Mouse (Mus musculus) MEL-GATA-1-ER (cell line): ENCODE data around the gene Foxp4.
"Not testable (repeated sequence)": the region's sequence is repeated elsewhere in the genome, so short reads cannot be mapped to it uniquely, and the experiment has no call there.

ENCODE experiments used
- DNase-seq: peaks from one replicate; pipeline ENCODE4 v3.0.0-alpha.2; 2012; ENCODE audit warnings: low read depth; ENCODE audit errors: extremely low read depth

Gene Foxp4

DNA sequence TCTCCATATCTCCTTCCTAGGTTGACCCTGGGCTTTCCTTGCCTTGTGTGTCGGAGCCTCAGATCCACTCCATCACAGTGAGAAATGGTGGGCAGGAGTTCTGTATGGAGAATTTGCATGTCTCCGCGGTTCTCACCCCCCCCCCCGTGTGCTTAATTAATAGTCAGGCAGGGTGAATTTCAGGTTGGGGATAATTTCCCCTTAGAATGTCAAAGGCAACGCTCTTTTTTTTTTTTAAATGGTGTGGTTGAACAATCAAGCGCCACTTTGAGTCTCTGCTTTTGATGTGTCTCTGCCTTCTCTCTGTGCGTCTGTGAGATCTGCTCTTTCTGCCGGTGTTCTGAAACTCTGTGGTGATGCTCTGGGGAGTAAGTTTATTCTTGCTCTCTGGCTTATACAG lies 69.5 kb downstream of the Foxp4 start:
- DNase-seq = no peak

GRCm38 (mm10) chr17:47853760-47854159 lies 70.7 kb downstream of the Foxp4 start:
- DNase-seq = no peak

DNA sequence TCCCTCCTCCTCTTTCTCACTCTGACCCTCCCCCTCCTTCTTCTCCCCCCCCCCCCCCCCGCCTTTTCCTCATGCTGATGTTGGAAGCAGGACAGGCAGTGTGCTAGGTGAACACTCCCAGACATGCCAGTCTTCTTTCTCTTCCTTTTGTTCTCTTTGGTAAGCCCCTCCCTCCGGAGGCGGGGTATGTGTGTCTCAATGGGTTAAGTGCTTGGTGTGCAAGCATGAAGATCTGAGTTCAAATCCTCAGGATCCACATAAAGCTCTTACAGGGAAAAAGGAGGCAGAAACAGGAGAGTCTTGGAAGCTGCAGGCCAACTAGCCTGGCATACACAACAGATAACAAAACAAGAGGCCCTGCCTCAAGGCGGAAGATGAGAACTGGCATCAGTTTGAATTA lies 71.1 kb downstream of the Foxp4 start:
- no peak for DNase-seq

DNA sequence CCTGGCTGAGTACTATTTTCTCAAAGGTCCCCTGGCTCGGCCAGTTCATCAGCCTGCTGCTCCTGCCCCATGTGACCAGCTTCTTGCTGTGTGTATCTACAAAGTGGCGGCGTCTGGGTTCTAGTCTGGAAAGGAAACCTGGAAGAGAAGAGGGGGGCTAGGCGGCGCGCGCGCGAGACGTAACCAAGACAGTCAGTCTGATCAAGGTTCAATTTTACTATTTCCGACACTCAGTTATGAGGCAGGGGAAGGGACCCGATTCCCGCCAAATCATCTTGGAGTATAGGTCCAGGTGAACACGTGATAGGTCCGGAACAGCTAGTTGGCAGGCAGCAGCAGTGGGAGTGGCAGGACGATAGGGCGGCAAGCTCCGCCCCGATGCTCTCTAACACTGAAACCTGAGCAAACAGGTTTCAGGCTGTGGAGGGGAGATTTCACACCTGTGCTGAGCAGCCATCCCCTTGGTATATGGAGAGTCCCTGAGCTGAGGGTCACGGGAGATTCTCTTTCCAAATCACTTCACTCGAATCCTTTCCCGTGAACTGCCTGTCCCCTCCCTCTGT lies 72.6 kb downstream of the Foxp4 start:
- DNase-seq = not testable (repeated sequence)

DNA sequence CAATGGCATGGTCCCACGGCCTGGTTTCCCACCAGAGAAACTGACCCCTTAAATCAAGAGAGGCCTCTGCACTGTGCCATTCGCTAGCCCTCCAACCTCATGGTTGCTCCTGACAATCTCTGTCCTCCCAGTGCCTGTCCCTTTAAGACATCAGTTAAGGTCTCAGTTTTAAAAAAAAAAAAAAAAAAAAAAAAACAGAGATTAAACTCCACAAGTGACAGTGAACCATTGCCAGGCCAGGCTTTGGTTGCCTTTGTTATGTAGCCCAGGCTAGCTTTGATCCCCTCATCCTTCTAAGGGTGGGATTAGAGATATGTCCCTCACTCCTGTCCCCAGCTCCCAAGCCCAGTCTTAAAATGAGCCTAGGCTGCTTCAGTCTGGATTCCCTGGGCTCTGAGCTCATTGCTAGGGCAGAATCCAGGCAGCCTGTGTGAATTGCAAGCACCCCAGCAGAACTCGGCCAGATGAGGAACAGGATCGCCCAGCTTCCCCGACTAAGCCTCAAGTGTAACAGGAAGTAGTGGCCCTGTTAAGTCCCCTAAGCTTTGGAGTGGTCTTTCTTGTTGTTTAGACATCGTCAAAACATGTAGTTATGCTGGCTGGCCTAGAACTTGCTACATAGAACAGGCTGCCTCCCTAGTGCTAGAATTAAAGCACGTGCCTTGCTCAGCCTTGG lies 73.7 kb downstream of the Foxp4 start:
- no peak for DNase-seq

DNA sequence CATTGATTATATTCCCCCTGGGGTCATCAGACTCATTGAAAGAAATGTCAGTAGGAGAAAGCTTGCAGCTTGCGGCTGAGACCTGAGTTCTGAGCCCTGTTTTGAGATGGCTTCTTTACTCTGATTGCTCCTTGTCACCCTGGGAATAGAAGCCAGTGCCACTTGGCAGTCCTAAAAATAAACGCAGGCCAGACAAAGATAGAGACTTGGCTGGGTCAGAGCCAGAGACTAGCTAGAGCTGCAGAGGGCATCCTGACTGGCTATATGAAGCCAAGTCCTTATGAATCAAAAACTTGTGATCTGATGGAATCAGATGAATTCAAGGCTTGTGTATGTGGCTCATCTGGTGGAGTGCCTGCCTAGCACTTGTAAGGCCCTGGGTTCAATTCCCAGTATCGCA lies 74.4 kb downstream of the Foxp4 start:
- no peak for DNase-seq

- no peak for DNase-seq
These were observed 76.5 kb downstream of the Foxp4 start for GRCm38 (mm10) chr17:47847985-47848384.

GRCm38 (mm10) chr17:47845609-47846008 lies 78.8 kb downstream of the Foxp4 start:
- DNase-seq = no peak

GRCm38 (mm10) chr17:47843465-47843864 lies 81.0 kb downstream of the Foxp4 start:
- no peak for DNase-seq

DNA sequence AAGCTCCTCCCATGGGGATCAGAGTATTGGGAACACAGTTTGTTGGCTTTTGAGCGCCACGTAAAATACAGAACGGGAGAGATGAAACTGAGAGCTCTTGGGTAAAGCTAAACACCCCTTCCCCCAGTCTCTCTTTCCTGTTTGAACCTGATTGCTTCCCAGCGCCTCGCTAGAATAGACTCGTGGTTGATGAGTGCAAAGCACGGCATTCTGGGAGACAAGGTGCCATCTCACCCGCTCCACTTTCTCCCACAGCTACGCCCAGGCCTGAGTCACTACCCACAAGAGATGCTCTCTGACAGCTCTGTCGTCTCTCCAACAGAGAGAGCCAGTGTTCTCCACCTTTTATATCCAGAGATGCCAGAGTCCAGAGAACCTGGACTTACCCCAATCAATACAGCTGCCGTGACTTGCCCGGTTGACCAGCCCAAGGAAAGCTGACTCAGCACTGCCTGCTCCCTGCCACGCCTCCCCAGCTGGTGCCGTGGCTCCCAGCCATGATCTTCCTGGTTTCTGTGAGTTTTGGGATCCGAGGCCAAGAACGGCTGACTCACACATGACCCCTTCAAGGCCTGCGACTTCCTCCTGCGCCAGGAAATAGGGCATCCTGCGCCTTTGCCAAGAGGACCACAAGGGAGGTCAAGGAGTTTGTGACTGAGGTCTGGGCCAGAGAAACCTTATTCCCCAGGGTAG lies 82.4 kb downstream of the Foxp4 start:
- no peak for DNase-seq

DNA sequence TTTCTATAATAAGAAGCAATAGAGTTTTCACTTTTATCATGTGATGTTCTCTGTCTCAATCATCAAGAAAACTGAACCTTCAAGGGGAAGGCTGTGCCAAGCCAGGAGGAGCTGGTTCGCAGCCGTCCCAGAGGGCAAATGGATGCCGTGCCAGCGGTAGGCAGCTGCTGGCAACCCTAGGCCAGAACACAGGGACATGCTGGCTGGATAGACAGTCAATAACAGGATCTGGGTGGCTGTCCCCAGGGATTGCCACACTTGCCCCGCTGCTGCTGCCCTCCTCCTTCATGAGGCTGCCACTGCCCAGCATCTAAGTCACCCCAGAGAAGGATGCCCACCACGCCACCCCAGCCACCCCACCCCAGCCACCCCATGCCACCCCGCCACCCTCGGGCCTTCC lies 82.9 kb downstream of the Foxp4 start:
- no peak for DNase-seq

DNA sequence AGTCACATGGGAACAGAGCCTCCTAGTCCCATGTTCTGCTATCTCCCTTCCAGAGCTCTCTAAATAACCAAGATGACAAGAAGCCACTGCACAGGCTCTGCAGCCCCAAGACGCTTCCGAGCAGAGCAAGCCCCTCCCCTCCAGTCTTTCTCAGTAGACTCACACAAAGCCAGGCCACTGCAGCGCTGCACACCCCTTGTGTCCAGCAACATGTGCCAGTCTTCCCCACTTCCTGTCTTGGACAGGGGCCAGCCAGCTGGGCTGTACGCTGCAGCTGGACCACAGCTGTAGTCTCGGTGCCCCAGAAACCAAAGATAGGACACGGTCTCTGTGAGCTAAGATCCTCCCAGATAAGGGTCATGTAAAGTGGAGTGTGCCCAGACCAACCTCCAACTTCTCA lies 86.6 kb downstream of the Foxp4 start:
- DNase-seq = no peak

- DNase-seq = no peak
These were observed 90.0 kb downstream of the Foxp4 start, which contains the start of gene Mdfi for GRCm38 (mm10) chr17:47834482-47834767. TSS of gene Mdfi (minus strand) at chr17:47834691.

GRCm38 (mm10) chr17:47833628-47834481 lies 90.6 kb downstream of the Foxp4 start:
- no peak for DNase-seq

DNA sequence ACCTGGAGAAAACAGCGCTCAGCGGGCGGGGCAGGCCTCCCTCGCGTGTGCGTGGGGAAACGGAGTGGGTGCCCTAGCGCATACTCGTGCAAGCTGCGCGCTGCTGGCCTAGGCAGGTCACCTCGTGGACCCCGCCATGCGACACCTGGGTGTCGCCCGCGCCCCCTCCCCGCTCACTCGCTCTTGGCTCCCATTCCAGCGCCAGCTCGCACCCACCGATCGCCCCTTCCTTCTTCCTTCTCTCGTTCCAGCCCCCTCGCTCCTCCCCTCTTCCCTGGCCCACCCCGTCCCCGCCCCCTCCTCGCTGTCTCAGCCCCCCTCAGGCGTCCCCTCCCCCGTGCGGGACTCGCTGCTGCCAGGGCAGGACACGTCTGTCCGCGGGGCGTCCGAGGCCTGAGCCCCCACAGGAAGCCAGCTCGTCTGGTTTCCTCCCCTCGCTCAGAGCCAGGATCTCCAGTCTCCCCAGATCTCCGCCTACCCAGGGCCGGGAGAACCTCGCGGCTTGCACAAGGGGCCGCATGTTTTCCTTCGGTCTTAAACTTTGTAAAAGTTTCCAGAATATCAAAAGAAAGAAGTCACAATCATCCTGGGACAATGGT lies 91.3 kb downstream of the Foxp4 start:
- DNase-seq = no peak

GRCm38 (mm10) chr17:47832501-47833028 lies 91.9 kb downstream of the Foxp4 start:
- no peak for DNase-seq

- no peak for DNase-seq
These were observed 92.7 kb downstream of the Foxp4 start for GRCm38 (mm10) chr17:47831772-47832171.

GRCm38 (mm10) chr17:47831161-47831560 lies 93.3 kb downstream of the Foxp4 start:
- DNase-seq = no peak

GRCm38 (mm10) chr17:47821339-47821738 lies 103.1 kb downstream of the Foxp4 start:
- no peak for DNase-seq

DNA sequence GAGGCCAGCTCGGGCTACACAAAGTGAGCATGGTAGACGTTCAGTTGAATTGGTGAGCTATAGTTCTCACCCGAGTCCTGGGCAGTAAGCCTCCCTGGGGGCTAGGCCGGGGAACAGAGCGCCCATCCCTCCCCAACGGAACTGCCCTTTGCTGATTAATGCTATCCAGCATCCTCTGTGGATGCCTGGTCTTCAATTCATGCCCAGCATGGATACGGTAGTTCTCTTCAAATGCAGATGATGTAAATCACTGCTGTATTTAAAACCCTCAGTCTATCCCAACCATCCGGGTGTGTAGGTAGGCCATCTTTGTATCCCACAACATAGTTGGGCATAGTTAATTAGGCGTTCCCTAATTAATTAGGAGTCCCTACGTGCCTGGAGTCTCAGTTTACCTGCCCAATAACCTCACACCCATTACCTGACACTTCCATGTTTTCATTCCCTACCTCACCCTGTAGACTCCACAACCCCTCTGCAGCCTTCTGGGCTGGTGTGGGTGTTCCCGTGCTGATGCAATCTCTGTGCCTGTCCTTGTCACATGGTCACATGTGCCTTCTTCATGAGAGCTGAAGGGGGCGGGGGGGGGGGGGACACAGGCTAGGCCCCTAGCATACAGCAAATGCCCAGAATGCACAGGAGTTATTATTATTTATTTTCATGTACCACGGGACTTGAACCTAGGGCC lies 106.3 kb downstream of the Foxp4 start:
- DNase-seq = no peak
